Mouse (Mus musculus): ENCODE measurements at regions not wholly inside any gene's neighbourhood (a gene's known extent, or its start where the extent isn't known, plus 50 kb on each side); places are given as distances from the start of the nearest gene placed in this dataset.
A peak's percentile ranks its signal among the peaks of the same experiment; 100 is the strongest.
"Not testable (repeated sequence)": the region's sequence is repeated elsewhere in the genome, so short reads cannot be mapped to it uniquely, and the experiment has no call there.

DNA sequence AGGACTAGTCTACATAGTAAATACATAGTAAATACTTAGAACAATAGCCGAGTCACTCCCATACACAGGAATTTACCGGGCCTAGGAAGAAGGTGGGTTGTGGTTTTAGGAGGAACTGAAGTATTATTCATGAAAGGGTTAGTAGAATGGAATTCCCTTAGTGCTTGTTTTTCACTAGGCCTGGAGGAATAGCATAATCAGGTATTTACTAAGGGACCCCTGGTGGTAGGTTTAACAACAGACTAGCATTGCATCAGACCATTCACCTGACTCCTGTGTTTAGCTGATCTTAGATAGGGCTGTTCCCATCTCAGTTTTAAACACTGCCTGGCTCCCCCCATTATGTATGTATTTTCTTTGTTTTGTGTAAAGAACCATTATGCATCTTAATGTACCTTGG is 339.0 kb downstream of the Dync2h1 start:
- DNase-seq (ENCODE audit: low read depth, low spot score), result not testable (repeated sequence)

DNA sequence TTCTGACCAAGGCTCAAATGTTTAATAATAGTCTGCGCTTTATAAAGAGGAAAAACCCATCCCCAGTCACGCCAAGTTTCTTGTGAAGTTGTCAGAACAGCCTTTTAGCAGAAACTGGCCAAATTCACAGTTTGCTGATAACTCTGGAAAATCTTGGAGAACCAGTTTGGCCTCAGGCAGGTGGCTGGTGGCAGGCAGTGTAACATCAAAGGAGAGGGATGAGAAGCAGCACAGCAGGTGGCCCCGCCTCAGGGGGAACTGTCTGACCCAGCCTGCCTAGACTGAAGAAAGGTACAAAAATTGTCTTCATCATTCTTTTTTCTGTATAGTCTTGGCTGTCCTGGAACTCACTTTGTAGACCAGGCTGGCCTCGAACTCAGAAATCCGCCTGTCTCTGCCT is 349.3 kb downstream of the Dync2h1 start:
- DNase-seq (ENCODE audit: low read depth, low spot score), result not testable (repeated sequence)

DNA sequence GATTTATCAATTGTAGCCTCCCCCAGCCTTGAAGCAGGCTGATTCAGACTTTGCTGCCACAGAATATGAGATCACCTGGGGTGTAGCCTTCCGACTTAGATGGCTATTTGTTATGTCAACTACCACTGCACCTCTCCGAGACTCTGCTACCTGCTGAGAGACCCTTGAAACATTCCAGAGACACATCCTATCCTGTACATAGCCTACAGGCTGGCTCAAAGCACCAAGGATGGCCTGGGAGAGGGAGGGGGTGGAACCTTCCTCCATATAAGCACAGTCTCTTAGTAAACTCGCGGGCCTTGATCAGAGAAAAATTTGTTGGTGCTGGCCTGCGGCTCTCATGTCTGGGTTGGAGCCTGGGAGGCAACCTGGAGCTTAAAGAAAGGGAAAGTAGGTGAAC is 349.8 kb downstream of the Dync2h1 start:
- DNase-seq (ENCODE audit: low read depth, low spot score), result no peak

DNA sequence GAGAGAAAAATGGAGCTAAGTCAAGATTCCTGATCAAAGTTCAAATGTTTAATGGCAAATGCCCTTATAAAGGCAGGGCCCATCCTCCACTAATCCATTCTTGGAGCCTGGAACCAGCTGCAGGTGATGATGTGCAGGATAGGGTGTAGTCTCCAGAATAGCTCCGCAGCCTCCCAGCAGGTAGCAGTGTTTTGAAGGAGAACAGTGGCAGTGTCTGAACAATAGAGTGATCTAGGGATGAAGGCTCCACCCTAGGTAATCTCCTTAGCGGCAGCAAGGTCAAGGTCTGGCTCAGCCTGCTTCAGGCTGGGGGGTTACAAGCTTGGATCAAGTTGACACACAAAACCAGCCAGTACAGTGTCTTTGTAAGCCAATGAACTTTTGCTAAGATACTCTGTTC is 351.4 kb downstream of the Dync2h1 start:
- DNase-seq (ENCODE audit: low read depth, low spot score), result no peak

DNA sequence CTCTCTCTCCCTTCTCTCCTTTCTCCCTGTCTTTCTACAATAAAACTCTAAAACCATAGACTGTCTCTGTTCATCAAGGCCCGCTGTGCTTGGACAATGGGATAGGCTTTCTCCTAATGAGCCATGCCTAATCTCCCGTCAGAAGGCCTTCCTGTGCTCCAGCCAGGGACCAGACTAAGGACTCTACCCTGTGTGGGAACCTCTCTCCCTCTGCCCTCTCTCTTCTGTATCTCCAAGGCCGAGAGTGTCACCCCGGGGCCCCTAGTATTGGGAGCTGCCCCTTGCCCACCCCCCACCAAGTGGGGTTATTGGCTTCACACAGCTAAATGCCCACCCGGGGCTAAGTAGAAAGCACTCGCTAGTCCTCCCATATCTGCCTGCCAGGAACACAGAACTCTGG is 352.6 kb downstream of the Dync2h1 start:
- DNase-seq (ENCODE audit: low read depth, low spot score), result not testable (repeated sequence)

DNA sequence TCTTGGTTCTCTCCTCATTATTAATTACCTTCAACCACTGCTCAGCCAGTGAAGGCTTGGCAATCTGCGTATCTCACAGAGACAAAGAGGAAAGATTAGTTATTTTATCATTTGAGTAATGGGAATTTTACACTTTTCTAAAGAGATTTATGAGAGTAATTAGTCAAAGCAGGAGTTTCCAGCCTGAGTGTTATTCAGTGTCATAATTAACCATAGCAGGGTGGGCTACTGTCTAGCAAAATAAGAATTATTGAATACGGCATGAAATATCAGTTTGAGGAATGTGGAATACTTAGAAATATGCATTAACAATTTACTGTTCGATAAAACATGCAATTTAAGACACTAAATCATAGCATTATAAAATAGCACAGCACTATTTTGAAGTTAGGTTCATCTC is 357.7 kb downstream of the Dync2h1 start:
- DNase-seq (ENCODE audit: low read depth, low spot score), result no peak

DNA sequence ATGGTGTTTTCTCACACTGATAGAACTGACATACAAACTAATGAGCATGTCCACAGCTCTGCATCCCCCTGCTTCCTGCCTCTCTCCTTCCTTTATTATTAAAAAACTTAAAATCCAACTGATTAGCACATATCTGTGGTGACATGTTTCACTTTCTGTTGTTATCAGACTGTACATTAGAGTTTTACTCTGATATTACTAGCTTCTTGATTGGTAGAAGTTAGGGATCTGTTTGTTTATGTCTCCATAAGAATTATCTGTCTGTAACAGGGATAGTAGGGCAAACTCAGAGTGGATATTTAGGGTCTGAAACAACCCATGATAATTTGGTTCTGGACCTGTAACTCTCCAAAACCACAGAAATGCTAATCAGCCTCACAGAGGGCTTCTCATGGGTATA is 358.6 kb downstream of the Dync2h1 start:
- DNase-seq (ENCODE audit: low read depth, low spot score), result no peak

DNA sequence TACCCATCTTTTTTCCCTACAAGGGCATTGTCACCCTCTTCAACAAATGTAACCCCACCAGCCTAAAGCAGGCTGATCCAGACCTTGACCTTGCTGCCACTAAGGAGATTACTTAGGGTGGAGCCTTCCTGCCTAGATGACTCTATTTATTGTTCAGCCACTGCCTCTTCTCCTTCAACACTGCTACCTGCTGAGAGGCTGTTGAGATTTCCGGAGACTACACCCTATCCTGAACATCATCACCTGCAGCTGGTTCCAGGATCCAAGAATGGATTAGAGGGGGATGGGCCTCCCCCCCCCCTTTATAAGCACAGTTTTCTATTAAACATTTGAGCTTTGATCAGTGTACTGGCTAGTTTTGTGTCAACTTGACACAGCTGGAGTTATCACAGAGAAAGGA is 360.3 kb downstream of the Dync2h1 start:
- DNase-seq (ENCODE audit: low read depth, low spot score), result not testable (repeated sequence)

DNA sequence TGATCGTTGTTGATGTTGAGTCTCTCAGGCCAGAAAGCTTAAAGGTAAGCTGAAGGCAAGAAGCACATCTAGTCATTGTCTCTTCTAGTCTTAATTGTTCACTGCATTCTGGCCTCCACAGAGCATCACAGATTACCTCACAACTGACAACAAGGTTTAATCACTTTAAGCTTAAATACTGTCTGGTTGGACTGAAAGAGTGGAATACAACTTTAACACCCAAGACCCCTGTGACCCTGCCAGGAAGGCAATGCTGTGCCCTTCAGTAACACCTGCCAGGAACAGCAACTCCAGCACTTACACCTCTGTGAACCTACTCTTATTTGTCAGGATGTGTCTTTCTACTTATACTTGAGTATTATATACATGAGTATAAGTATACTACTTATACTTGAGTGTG is 360.7 kb downstream of the Dync2h1 start:
- no peak for DNase-seq (ENCODE audit: low read depth, low spot score)

DNA sequence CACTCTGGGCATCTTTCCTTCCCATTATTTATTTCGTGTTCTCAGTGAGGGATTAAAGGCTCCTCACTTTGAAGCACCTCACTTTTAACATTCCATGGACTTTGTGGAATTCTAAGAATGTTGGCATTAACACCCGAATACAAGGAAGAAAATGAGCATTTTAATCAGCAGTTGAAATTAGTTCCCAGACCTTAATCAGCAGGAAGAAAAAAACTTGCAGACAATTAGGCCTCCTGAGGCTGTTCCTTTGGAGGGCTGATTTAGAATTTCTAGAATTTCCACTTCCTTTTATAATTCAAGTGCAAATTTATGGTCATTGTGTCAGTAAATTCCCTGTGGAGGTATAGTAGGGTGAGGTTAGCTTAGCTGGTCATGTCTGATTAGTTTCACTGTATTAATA is 407.6 kb downstream of the Dync2h1 start:
- no peak for DNase-seq (ENCODE audit: low read depth, low spot score)

DNA sequence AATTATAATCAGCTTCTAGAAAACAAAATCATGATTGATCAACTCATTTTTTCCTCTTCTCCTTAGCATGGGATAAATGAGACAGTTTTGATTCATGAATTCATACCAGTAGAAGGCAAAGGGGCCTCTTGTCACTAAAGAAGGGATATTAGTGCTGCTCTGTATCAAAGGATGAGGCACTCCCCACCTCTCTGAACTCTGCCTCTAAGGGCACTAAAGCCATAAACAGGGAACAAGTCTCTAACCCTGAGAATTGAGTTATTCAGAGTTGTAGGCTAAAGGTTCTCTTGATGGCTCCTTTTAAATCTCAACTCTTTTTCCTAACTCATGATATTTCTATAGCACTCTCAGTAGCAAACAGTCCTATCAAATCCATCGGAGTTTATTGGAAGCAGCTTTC is 442.8 kb downstream of the Dync2h1 start:
- no peak for DNase-seq (ENCODE audit: low read depth, low spot score)

DNA sequence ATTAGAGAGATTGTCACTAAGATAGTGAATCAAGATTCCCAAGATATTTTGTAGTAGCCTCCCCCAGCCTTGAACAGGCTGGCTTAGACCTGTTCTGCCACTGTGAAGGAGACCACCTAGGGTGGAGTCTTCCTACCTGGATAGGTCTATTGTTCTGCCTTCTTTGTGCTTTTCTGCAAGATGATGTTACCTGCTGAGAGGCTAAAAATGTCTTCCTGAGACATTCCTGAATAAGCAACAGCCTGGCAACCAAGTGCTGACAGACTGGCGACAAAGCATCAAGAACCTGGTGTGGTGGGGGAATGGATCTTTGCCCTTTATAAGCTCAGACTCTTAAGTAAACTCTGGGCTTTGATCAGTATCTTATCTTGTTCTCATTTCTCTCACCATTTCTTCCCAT is 447.8 kb downstream of the Dync2h1 start:
- DNase-seq (ENCODE audit: low read depth, low spot score), result no peak

DNA sequence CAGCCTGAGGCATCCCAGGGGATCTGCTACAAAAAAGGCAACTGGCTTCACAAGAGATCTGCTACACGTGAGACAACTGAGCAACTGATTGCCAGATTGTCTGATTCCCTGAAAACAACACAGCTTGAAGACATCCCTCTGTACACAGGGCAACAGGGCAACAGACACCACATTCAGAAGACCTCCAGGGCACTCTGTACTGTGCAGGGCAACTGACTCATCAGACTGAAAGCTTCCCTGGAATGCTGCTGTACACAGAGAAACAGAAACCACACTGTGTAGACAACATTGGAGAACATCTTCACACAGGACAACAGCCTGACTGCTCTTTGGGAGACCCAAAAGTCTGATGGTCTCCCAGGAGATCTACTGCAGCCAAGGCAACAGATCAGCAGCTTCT is 456.8 kb upstream of the Ddi1 start:
- no peak for DNase-seq (ENCODE audit: low read depth, low spot score)

DNA sequence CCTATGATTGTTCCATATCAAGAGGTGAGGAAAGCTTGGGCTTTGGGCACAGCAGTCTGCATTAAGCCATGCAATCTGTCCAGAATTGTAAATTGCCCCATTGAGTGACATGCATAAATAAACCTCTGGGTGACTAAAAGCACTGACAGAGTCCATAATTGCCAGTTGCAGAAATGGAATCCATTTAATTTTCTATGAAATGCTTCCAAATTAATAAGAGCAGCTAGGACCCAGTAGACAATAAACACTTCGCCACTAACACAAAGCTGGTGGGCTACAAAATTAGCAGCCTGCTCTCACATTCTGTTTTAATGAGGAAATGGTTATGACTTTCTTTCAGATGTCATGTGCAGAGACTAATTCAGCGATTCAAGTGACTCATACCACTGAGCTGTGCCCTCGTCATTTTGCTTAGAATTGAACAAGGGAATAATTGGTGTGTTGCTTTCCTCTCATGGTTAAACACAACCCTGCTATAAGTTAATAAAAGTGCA is 407.6 kb upstream of the Ddi1 start:
- no peak for DNase-seq (ENCODE audit: low read depth, low spot score)

DNA sequence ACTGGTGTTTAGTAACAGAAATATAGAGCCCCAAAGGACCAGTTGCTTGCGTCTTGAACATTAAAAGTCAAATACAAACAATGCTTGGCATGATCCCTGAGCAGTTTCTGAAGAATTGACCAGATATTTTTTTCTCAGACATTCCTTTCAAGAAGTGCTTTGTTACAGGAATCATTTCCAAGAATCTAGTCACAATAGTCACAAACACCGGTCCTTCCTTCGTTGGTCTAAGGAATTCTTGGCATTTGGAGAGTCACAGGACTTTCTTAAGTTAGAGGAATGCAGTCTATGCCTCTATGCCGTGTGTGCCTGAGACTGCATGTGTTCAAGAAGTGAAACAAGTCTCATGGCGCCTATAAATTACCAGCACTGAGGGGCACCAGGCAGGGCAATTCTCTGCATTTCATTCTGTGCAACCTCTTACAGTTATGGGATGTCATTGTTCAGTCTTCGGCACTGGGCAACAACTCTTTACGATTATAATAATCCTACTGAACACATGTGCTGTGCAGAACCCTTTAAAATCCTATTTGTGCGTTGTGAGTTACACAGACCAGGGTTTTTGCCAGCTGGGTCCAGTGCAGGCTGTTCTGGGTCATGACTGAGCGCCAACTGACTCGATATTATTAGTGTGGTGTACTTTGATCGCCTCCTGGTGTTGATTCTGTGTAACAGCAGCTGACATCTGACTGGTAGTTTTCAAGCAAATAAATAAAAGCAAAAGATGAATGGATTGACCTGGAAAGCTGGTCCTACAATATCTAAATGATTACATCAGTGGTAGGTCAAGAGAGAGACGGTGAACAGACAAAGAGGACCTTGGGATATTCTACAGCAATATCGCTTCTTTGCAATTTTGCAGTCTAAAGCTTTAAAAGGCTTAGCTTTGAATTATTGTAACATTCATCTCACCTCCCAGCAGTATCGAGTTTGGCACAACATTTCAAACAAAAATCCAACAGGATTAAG is 398.6 kb upstream of the Ddi1 start:
- DNase-seq (ENCODE audit: low read depth, low spot score), result peak; percentile 50

DNA sequence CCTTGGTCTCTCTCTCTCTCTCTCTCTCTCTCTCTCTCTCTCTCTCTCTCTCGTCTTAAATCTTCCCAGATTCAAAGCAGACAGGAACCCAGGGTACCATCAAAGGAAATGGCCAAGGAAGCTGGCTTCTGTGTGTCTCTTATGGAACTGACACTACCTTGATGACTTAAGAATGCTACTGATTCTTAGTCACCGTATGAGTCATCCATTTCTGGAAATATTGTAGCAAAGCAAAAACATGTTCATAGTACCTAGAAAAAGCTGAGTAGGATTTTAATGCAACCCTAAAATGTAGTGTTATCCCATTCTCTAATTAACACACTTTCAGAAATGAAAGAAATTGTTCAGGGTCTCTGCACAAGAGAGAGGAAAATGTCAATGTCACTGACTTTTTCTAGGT is 396.0 kb upstream of the Ddi1 start:
- no peak for DNase-seq (ENCODE audit: low read depth, low spot score)

DNA sequence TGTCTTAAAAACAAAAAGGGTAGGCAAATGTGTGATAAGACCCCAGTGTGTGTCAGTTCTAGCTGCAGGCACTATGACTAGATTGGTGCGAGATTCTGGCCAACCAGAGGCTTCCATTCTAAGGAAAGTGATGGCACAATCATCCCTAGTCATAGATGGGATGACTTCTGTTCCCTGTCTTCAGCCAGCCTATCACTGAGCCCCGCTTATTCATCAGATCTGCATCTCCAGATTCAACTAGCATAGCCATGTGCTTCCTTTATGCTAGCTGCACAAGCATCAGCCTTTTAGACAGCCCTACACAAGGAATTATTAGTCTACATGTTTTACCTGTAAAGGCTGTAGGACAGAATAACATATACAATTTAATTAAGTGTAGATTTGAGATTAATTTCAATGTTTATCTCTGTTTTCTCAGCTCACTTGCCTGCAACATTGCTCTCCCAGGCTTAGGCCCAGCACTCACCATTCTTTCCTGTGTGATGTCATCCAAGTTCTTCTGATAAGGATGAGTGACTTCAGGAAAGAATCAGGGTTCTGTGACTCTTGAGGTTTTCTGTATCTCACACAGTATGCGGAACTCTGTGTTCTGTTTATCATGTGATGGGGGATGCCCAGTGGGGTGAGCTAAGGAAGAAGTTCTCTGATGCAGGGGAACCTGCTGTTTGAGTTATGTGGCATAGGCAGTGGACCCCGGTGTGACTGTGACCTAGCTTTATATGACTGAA is 382.8 kb upstream of the Ddi1 start:
- DNase-seq (ENCODE audit: low read depth, low spot score), result no peak

DNA sequence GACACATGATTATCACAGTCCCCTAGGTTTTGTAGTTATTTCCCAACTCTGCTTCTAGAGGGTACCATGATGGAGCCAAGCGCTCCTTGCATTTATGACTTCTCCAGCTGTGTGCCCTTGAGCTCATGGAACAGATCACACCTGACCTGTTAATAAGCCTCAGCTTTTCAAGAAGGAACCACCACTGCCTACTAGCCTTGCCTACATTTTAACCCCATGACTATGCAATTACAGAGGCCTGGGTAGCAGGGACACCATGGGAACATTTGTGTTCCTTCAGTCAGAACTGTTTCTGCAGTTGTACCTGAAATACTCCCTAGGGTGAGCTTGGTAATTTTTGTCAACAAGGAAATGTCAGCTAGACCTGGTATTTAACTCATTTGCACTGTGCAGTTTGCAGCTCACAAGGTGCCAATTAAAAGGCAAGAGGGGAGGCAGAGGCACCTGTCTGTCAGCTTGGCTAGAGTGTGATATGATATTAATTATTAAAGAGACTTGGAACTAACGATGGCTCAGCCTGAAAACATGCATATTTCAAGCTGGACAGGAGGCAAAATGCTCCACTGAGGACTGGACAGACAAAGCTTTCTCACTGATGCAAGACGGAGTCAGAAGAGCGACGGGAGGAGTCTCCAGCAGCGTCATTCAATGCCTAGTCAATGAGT is 382.1 kb upstream of the Ddi1 start:
- no peak for DNase-seq (ENCODE audit: low read depth, low spot score)

DNA sequence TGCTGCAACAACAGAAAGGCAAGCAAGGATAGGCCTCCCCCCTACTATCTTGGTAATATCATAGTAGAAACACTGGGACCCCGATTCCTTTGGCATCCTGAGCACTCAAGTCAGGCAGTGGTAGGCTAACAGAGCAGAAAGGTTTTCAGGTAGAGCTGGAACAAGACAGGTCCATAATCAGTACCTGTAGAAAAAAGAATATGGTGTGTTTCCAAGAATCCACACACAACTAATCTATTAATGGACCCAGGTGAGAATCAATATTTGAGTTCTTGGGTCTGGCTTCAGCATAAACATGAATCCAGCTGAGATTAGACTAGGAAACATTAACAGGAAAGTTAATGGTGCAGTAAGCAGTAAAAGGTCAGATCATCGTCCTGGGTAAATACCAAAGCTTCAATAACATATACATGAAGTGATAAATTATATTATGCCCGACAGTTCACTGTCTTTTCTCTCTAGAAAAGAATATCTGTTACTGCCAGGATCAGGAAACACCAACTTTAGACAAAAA is 376.2 kb upstream of the Ddi1 start:
- no peak for DNase-seq (ENCODE audit: low read depth, low spot score)

DNA sequence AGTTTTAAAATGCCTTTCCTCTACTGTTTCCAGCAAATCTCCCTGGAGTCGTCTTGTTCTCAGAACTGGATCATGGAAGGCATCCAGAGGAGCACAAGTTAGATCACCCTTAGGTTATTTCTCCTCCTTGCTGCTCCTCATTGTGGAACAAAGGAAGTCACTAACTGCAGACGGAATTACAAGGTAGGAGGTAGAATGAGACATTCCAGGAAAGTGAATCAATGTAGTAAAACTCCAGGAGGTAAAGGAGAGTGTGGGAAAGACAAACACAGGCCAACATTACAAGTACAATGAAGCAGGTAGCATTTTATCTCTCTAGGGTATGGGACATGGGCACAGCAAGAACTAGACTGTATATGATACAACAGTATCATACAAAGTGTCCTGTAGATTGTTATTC is 375.7 kb upstream of the Ddi1 start:
- DNase-seq (ENCODE audit: low read depth, low spot score), result no peak

DNA sequence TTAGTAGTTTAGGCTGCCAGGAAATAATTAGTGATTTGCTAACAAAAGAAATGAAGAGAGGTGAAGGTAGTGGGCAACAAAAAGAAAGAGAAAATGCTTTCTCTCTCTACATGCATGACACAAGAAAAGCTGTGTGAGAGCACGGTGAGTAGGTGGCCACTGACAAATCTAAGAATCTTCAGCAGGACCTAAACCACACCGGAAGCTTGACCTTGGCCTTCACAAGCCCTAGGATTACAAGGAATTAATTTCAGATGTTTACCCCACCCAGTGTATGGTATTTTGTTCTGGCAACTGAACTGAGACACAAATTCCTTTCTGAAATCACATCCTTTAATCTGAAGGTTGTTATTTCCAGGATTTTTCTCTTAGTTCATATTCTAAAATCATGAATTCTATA is 347.5 kb upstream of the Ddi1 start:
- DNase-seq (ENCODE audit: low read depth, low spot score), result no peak

DNA sequence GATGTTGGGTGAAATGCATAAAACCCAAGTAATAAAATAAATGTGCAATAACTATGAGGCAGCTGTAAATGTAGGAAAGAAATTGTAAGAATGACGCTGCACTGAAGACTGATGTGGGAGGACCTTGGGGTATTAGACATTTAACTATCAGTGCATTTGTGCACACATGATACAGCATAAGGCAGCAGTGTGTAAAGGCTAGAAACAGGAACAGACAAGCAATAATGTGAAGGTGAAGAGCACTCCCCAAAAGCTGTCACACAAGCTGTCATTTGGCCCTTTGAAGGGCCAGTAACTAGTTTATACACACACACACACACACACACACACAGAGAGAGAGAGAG is 339.6 kb upstream of the Ddi1 start:
- DNase-seq (ENCODE audit: low read depth, low spot score), result no peak
